Mouse (Mus musculus) heart, embryonic 15.5 days (tissue): Measurements from ENCODE around the gene Fgf3. TPM values are rescaled to one million over a fixed set of nuclear protein-coding genes. Genes with fewer than 3 reads are reported as not detected.

ENCODE experiments used
- ATAC-seq: fragments of 200-750 bp; cut with Nextera tagmentation; replicated peaks from 2 replicates; pipeline ENCODE4 v1.8.0; 2017; ENCODE audit warnings: low read depth, moderate TSS enrichment; ENCODE audit not compliant: insufficient number of reproducible peaks, insufficient read depth, low FRiP score
- H3K27ac ChIP-seq: fragments of 300-500 bp; sonication (generic); 2 replicates; pipeline ENCODE4 v1.5.1; 2015; ENCODE audit warnings: mild to moderate bottlenecking, inconsistent platforms
- H3K27me3 ChIP-seq: fragments of 300-500 bp; sonication (generic); 2 replicates; pipeline ENCODE4 v1.6.1; 2015; ENCODE audit warnings: inconsistent platforms
- H3K36me3 ChIP-seq: fragments of 300-500 bp; sonication (generic); 2 replicates; pipeline ENCODE4 v1.6.1; 2015; ENCODE audit warnings: mild to moderate bottlenecking, inconsistent platforms
- H3K4me1 ChIP-seq: fragments of 300-500 bp; sonication (generic); replicated peaks from 2 replicates; pipeline ENCODE4 v1.6.1; 2015; ENCODE audit warnings: inconsistent platforms
- H3K4me2 ChIP-seq: fragments of 300-500 bp; sonication (generic); 2 replicates; pipeline ENCODE4 v1.6.1; 2015; ENCODE audit warnings: inconsistent platforms, mild to moderate bottlenecking, moderate library complexity
- H3K4me3 ChIP-seq: fragments of 300-500 bp; sonication (generic); 2 replicates; pipeline ENCODE4 v1.5.1; 2015; ENCODE audit warnings: mild to moderate bottlenecking, inconsistent platforms
- H3K9ac ChIP-seq: fragments of 300-500 bp; sonication (generic); 2 replicates; pipeline ENCODE4 v1.6.1; 2015; ENCODE audit warnings: mild to moderate bottlenecking, inconsistent platforms
- H3K9me3 ChIP-seq: fragments of 300-500 bp; sonication (generic); replicated peaks from 2 replicates; pipeline ENCODE4 v1.6.1; 2016; ENCODE audit warnings: inconsistent platforms
- WGBS: fragments of 180-500 bp; shearing (Covaris S2); methylation state at CpG from one replicate; pipeline ENCODE4 v1.1.7; 2015; ENCODE audit warnings: mixed read lengths; 5-methylcytosine and 5-hydroxymethylcytosine counted together
- polyA plus RNA-seq: library from polyadenylated mRNA; unstranded; fragments of >200 nt; fragmentation: Nextera tagmentation; extraction: Ambion mirVana; gene quantifications from 2 replicates; pipeline ENCODE4 v1.2.1, GENCODE M21; 2015

The Fgf3 gene
- polyA plus RNA-seq, 1 experiment from 2014 or later: not detected

GRCm38 (mm10) chr7:144858702-144859101 is 20.8 kb downstream of the Fgf3 start:
- no peak overlapping the region for H3K4me2 ChIP-seq
- 88% methylated on average over 1 of the region's 1 CpGs for WGBS
- H3K36me3 ChIP-seq: no peaks in the 10 kb centered on the region
- H3K27ac ChIP-seq: no peak overlapping the region
- H3K9me3 ChIP-seq: no peaks in the 10 kb centered on the region
- peaks cover 73% of the 10 kb centered on the region for H3K27me3 ChIP-seq
- no peak for ATAC-seq
- H3K4me1 ChIP-seq: peaks cover 13% of the 10 kb centered on the region
- no peak overlapping the region for H3K4me3 ChIP-seq
- H3K9ac ChIP-seq: no peak overlapping the region

GRCm38 (mm10) chr7:144861056-144861768 is 23.3 kb downstream of the Fgf3 start:
- no peak for ATAC-seq
- H3K9me3 ChIP-seq: no peaks in the 10 kb centered on the region

GRCm38 (mm10) chr7:144861769-144862070 is 23.8 kb downstream of the Fgf3 start:
- H3K4me3 ChIP-seq: peak overlapping the region; percentile 33

More at GRCm38 (mm10) chr7:144861056-144861768, 23.3 kb downstream of the Fgf3 start:
- Histone ChIP-seq H3K27me3 (peaks cover 85% of the 10 kb centered on the region), H3K4me2 (peak overlapping the region; percentile 46), H3K4me1 (peaks cover 13% of the 10 kb centered on the region), H3K27ac (no peak overlapping the region), H3K4me3 (peak overlapping the region; percentile 33), H3K9ac (no peak overlapping the region), H3K36me3 (no peaks in the 10 kb centered on the region)
- WGBS: under 1% methylated on average over 72 of the region's 72 CpGs

GRCm38 (mm10) chr7:144862126-144862525 is 24.2 kb downstream of the Fgf3 start:
- Histone ChIP-seq H3K4me2 (peak overlapping the region; percentile 46), H3K4me1 (peaks cover 13% of the 10 kb centered on the region), H3K9ac (no peak overlapping the region), H3K27me3 (peaks cover 90% of the 10 kb centered on the region), H3K36me3 (no peaks in the 10 kb centered on the region), H3K4me3 (peak overlapping the region; percentile 33), H3K9me3 (no peaks in the 10 kb centered on the region), H3K27ac (no peak overlapping the region)
- no peak for ATAC-seq
- WGBS: 3% methylated on average over 15 of the region's 15 CpGs

More at GRCm38 (mm10) chr7:144861769-144862070, 23.8 kb downstream of the Fgf3 start:
- H3K36me3 ChIP-seq: no peaks in the 10 kb centered on the region
- ATAC-seq: no peak
- no peaks in the 10 kb centered on the region for H3K9me3 ChIP-seq
- peaks cover 86% of the 10 kb centered on the region for H3K27me3 ChIP-seq
- H3K9ac ChIP-seq: no peak overlapping the region
- peak overlapping the region; percentile 46 for H3K4me2 ChIP-seq
- H3K4me1 ChIP-seq: peaks cover 13% of the 10 kb centered on the region
- 1% methylated on average over 28 of the region's 28 CpGs for WGBS
- no peak overlapping the region for H3K27ac ChIP-seq

GRCm38 (mm10) chr7:144862712-144863111 is 24.8 kb downstream of the Fgf3 start:
- WGBS: 3% methylated on average over 18 of the region's 18 CpGs
- no peaks in the 10 kb centered on the region for H3K36me3 ChIP-seq
- ATAC-seq: no peak
- no peak overlapping the region for H3K4me2 ChIP-seq
- peaks cover 13% of the 10 kb centered on the region for H3K4me1 ChIP-seq
- H3K27ac ChIP-seq: no peak overlapping the region
- no peak overlapping the region for H3K9ac ChIP-seq
- no peaks in the 10 kb centered on the region for H3K9me3 ChIP-seq
- H3K4me3 ChIP-seq: no peak overlapping the region
- peaks cover 96% of the 10 kb centered on the region for H3K27me3 ChIP-seq

GRCm38 (mm10) chr7:144863196-144863595 is 25.3 kb downstream of the Fgf3 start:
- H3K27me3 ChIP-seq: peaks cover 92% of the 10 kb centered on the region
- H3K36me3 ChIP-seq: no peaks in the 10 kb centered on the region
- peaks cover 13% of the 10 kb centered on the region for H3K4me1 ChIP-seq
- 4% methylated on average over 11 of the region's 11 CpGs for WGBS
- ATAC-seq: no peak
- H3K4me3 ChIP-seq: no peak overlapping the region
- H3K9ac ChIP-seq: no peak overlapping the region
- no peaks in the 10 kb centered on the region for H3K9me3 ChIP-seq
- no peak overlapping the region for H3K4me2 ChIP-seq
- no peak overlapping the region for H3K27ac ChIP-seq

- H3K27ac ChIP-seq: no peak overlapping the region
- WGBS: 66% methylated on average over 3 of the region's 3 CpGs
- H3K4me1 ChIP-seq: peaks cover 13% of the 10 kb centered on the region
- H3K4me3 ChIP-seq: no peak overlapping the region
- no peaks in the 10 kb centered on the region for H3K36me3 ChIP-seq
- no peak for ATAC-seq
- H3K9me3 ChIP-seq: no peaks in the 10 kb centered on the region
- H3K9ac ChIP-seq: no peak overlapping the region
- no peak overlapping the region for H3K4me2 ChIP-seq
- H3K27me3 ChIP-seq: peaks cover 89% of the 10 kb centered on the region
These were observed 26.3 kb downstream of the Fgf3 start for GRCm38 (mm10) chr7:144864160-144864670.

- Histone ChIP-seq H3K4me3 (no peak overlapping the region), H3K4me2 (no peak overlapping the region), H3K4me1 (peaks cover under 1% of the 10 kb centered on the region; the same call in 1 of the 2 replicates), H3K27ac (no peak overlapping the region), H3K9ac (no peak overlapping the region), H3K9me3 (no peaks in the 10 kb centered on the region), H3K36me3 (no peaks in the 10 kb centered on the region), H3K27me3 (peaks cover 60% of the 10 kb centered on the region)
- no peak for ATAC-seq
- 53% methylated on average over 4 of the region's 4 CpGs for WGBS
These were observed 29.3 kb downstream of the Fgf3 start for GRCm38 (mm10) chr7:144867161-144867560.

- peaks cover under 1% of the 10 kb centered on the region; the same call in 1 of the 2 replicates for H3K4me1 ChIP-seq
- no peak overlapping the region for H3K9ac ChIP-seq
- no peak overlapping the region for H3K27ac ChIP-seq
- peaks cover 55% of the 10 kb centered on the region for H3K27me3 ChIP-seq
- ATAC-seq: no peak
- 68% methylated on average over 8 of the region's 8 CpGs for WGBS
- no peak overlapping the region for H3K4me2 ChIP-seq
- no peaks in the 10 kb centered on the region for H3K36me3 ChIP-seq
- no peak overlapping the region for H3K4me3 ChIP-seq
- H3K9me3 ChIP-seq: no peaks in the 10 kb centered on the region
These were observed 29.7 kb downstream of the Fgf3 start for GRCm38 (mm10) chr7:144867602-144868001.

- Histone ChIP-seq H3K4me3 (no peak overlapping the region), H3K9me3 (no peaks in the 10 kb centered on the region), H3K27me3 (peaks cover 12% of the 10 kb centered on the region), H3K9ac (no peak overlapping the region), H3K4me2 (no peak overlapping the region), H3K4me1 (peaks cover 11% of the 10 kb centered on the region; the same call in 1 of the 2 replicates), H3K27ac (no peak overlapping the region), H3K36me3 (no peaks in the 10 kb centered on the region)
- no peak for ATAC-seq
- 53% methylated on average over 4 of the region's 4 CpGs for WGBS
These were observed 34.5 kb downstream of the Fgf3 start for GRCm38 (mm10) chr7:144872420-144872819.

GRCm38 (mm10) chr7:144873160-144873559 is 35.3 kb downstream of the Fgf3 start:
- Histone ChIP-seq H3K4me3 (no peak overlapping the region), H3K9me3 (no peaks in the 10 kb centered on the region), H3K27me3 (peaks cover 7% of the 10 kb centered on the region; the same call in 1 of the 2 replicates), H3K36me3 (no peaks in the 10 kb centered on the region), H3K4me1 (peaks cover 11% of the 10 kb centered on the region; the same call in 1 of the 2 replicates), H3K9ac (no peak overlapping the region), H3K4me2 (no peak overlapping the region), H3K27ac (no peak overlapping the region)
- no peak for ATAC-seq
- 69% methylated on average over 4 of the region's 4 CpGs for WGBS

GRCm38 (mm10) chr7:144874226-144874625 is 36.3 kb downstream of the Fgf3 start:
- H3K36me3 ChIP-seq: no peaks in the 10 kb centered on the region
- 69% methylated on average over 4 of the region's 4 CpGs for WGBS
- H3K27ac ChIP-seq: no peak overlapping the region
- no peak overlapping the region for H3K4me2 ChIP-seq
- H3K27me3 ChIP-seq: peaks cover 4% of the 10 kb centered on the region
- no peak for ATAC-seq
- no peak overlapping the region for H3K9ac ChIP-seq
- no peak overlapping the region for H3K4me3 ChIP-seq
- peaks cover 11% of the 10 kb centered on the region; the same call in 1 of the 2 replicates for H3K4me1 ChIP-seq
- no peaks in the 10 kb centered on the region for H3K9me3 ChIP-seq
